Mouse (Mus musculus) urinary bladder, postnatal 10 days (tissue): ENCODE data around the gene Lrrc75b.
A peak's percentile ranks its signal among the peaks of the same experiment; 100 is the strongest.

Source experiments
- DNase-seq: peaks from one replicate; pipeline ENCODE4 v3.0.0; 2022; ENCODE audit warnings: low spot score

Lrrc75b gene

DNA sequence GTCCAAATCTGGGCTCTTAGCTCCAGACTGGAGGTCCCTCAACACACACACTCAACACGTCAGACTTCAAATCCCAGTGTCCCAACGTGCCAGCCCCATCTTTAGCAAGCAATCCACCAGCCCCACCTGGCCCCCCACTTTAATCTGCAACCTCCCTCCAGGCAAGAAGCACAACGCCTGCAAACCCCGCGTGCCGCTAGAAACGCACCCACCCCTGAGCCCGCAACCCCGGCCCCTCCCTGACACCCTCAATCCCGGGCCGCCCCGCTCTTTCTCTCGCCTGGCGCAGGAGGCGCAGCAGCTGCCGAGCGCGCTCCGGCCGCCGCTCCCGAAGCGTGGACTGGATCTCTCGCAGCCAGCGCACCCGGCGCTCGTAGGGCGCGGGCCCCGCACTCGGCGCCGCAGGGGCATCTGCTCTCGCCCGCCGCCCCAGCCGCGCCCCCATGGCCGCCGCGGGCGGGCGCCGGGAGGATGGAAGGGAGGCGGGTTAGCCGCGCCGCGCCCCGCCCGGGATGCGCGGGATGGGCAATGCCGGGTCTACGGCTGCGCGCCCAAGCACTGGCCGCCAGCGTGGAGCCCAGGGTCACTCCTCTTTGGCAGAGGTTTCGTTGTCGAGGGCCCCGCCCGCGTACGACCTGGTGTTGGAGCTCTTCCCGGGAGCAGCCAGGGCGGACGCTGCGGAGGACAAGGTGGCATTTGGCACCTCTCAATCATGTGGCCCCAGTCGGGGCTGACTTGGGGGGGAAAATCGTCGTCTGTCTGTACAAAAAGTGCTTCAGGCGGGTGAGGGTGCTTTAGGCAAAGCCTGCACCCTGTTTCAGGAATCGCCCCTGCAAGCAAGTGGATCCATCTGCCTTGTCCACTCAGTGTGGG, at the start of gene Lrrc75b:
Lrrc75b (minus strand) TSS at position 655 of the 873 bp plus-strand sequence.
- DNase-seq: no peak

DNA sequence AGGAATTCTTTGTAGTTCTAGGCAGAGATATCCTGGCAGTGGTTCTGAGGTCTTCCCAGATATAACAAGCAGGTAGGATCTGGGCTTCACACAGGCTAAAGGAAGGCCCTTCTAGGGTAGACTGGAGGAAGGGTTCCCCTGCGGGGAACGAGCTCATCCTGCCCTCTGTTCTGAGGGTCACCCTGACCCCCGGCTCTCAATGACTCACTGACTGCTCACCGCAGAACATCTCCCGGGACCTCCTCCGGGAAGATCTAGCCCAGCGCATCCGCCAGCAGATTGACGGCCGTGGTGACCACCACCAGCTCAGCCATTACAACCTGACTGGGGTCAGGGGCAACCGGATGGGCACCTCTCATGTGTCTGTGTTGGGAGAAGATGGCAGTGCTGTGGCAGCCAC, 48.8 kb upstream of the Lrrc75b start:
- no peak for DNase-seq

DNA sequence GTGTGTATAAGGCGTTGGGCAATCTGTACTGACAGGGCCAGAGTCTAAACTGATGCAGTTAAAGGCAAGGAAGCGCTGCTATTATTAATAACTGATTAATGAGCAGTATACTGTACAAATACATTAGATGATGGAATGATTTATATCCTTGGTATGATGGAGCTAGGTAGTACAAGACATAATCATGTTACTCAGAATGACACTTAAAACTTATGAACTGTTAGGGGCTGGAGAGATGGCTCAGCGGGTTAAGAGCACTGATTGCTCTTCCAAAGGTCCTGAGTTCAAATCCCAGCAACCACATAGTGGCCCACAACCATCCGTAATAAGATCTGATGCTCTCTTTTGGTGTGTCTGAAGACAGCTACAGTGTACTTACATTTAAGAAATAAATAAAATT, 47.1 kb upstream of the Lrrc75b start:
- DNase-seq: no peak

DNA sequence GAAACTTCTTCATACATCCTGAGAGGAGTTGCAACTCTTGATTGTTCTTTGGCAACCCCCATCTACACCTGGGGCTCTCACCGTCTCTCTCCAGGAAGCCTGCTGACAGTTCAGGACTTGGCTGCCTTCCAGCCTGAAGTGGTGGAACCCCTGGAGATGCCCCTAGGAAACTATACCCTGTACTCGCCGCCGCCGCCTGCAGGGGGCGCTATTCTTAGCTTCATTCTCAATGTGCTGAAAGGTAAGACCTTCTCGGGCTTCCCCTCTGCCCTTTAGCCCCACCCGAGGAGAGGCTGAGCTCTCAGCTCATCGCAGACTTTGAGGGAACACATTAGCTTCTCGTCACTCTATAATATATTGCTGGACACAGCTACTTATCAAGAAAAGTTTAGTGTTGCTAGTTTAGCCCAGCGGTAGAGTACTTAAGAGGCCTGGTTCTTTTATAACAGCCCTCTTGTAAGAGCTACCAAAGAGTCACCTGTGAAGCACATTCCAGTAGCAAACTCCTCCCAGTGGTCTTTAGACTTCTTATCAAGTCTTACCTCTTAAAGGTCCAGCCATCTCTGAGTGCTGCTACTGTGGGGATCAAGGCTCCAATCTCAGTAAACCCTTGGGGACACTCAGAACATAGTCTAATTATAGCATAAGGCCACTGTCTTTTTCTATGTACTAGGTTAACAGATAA, 45.2 kb upstream of the Lrrc75b start:
- no peak for DNase-seq

DNA sequence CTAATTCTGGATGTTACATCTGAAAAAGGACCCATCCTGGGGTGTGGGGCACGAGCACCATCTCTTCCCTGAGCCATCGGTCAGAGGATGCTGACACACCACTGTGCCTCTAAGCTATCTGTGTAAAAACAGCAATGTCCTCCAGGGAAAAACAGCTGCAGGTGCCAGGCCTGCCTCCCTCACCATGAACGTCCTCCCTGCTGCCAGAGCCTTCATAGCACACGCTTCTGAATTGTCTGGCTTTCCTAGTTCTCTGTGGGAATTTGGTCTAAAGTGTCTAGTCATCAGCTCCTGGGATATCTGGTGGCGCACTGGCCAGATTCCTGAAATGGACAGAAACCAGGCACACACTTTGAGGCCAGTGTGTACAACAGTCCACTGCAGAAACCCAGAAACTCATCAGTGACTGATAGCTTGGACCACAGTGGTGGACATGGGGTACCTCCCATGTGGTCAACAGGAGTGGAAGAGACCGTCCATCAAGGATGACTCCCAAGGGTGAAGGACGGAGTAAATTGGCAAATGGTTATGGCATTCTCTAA, 40.1 kb upstream of the Lrrc75b start:
- DNase-seq: no peak

DNA sequence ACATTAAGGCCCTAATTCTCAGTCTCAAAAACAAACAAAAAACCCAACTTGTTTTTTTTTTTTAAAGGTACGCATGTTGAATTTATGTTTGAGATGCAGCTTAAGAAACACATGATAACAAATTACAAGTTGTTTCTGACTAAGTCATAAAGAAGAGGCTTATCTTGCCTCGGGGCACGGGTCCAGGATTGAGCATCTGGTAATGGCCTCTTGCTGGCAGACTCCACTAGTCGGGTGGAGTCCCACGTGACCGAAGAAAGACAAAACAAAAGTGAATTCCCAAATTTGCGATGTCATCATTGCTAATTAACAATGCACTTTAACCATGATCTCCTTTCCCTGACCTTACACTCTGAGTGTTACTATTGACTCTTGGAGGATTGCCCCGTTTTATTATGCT, 35.9 kb upstream of the Lrrc75b start:
- DNase-seq: no peak

DNA sequence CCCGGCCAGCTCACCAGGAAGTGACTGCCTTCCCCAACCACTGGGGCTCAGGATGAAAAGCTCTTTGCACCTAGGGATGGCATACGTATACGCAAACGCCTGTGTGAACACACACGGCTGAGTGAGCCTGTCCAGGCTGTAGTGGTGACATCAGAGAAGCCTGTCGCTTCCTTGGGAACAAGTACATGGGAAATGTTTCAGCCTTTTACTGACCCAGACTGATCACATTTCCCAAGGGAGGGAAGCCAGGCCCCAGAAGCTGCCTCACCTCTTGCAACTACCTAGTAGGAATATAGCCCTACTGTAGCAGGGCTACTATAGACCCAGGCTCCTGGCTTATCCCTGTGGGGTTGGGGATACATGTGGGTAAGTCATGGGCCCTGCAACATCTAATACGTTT, 32.5 kb upstream of the Lrrc75b start:
- DNase-seq: no peak

DNA sequence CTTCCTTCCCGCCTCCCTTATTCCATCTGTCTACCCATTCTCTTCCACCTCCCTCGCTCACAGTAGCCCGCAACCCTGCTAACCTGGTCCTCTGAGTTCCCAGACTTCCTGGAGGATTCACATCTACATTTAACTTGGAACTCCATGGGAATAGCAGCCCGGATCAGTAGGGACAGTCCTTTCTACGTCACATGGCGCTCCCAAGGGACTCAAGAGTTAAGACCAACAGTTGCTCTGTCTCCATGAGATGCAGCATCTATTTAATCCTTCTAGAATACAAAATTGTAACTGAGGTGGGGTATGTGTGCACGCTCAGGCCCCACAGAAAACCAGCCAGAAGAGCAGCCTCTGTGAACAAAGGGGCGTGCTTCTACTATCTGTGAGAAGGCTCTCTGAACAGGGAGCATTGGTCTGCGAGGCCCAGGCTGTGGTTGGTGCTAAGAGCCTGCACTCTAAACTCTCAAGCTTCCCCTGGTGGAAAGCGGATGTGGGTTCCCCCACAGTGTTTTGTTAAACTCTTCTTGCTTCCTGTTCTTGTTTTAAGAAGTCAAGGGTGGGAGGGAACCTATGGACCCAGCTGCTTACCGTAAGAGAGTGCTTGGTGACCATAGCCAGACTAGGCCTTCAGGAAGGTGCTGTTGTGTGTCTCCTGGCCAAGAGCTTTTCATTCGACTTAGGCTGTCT, 31.2 kb upstream of the Lrrc75b start:
- no peak for DNase-seq

DNA sequence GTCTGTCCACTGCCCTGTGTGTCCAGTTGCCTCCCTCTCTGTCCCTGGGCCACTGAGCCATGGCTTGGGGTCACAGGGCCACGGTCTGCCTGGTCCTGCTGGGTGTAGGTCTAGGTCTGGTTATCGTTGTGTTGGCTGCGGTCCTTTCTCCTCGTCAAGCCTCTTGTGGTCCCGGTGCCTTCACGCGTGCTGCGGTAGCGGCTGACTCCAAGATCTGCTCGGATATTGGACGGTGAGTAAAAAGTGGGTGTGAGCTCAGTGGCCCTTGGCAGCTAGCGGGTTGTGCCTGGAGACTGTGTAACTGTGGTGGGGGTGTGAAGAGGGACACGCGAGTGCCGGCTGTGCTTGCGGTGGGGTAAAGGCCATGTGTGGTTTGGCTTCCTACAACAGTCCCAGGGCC, 29.5 kb upstream of the Lrrc75b start:
- DNase-seq: no peak

DNA sequence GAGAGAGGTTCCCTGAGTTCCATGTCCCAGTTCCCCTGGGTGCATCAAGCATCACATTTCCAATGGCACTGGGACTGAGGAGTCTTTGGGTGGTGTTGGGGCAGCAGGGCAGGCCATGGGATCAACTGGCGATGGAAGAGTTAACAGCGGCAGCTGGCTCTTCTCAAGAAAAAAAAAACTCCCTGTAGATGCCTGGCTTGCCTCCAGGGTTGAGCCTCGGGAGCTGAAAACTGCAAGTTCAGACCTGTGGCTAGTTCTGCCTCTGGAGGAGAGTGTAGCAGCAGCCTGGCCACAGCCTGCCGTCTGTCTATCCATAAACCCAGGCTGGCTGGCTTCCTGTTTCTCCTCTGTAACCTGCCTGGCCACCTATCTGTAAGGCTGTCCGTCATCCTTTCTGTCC, 29.0 kb upstream of the Lrrc75b start, which contains the start of gene Ggt5:
Ggt5 (plus strand) TSS at position 212 of the 400 bp plus-strand sequence.
- no peak for DNase-seq

DNA sequence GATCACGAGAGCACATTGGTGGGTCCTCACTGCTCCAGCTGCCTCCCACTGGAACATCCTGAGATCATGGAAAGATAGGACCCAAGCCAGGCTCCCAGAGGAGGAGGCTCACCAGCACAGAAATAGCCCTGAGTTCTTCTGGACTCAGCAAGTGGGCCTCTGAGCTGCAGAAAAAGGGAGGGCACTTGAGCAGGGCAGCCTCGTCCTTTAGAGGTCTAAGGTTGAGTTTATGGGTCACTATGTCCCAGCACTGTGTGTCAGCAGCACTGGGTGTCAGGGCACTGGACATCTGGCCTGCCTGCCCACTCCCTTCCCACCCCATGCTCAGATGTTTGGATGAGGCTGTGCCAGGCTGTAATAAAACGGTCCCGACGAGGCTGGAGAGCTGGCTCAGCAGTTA, 28.2 kb upstream of the Lrrc75b start:
- no peak for DNase-seq

DNA sequence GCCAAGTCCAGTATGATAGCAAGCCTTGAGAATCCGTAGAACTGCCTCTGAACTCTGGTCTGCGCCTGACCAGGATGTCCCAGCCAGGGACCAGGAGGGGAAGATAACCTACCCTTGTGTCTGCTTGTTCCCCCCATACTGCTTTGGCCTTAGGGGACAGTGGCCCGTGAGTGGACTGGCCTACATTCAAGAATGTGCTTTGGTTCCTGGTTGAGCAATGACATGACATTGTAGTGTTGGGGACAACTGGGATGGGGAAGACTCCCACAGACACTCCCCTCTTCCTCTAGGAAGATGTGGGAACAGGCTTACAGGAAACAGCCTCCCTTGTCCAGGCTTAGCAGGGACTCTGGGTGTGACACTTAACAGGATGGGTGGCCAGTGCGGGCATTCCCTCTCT, 27.7 kb upstream of the Lrrc75b start:
- DNase-seq: no peak

DNA sequence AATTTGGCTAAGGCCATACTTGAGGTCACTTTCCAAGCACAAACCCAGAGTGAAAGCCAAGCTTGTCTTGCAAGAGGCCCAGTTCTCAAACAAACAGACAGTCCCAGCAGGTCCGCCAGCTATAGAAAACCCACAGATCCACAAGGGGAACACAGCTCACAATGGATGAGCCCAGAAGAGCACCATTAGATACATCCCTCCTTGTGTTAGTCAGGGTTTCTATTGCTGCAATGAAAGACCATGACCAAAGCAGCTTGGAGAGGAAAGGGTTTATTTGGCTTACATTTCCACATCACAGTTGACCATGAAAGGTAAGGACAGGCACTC, 26.4 kb upstream of the Lrrc75b start:
- DNase-seq: no peak

DNA sequence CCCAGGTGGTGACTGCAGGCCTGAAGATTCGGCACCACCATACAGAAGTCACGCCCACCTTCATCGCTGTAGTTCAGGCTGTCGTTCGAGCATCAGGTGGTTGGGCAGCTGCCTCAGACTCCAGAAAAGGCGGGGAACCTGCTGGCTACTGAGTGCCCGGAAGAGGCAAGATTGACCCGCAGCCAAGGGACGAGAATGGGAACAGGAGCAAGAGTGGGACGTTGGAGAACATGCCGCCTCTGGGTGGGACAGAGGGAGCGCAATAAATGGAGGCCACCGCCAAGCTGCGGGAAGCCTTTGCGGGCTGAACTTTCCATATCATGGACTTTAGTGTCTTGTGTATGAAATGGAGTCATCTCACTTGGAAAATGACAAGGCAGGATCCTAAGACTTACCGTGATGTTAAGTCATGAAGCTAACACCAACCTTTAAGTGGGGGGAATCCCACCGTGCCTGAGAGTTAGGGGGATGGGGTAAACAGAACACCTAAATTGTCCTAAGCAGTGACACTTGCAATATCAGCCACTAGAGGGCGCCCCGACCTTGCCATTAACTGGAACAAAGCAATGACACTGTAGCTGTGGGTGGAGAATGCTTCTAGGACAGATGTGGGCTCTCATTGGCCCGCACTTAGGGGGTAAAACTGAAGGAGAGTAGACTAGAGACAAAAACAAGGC, 25.9 kb upstream of the Lrrc75b start:
- peak; percentile 75 for DNase-seq

DNA sequence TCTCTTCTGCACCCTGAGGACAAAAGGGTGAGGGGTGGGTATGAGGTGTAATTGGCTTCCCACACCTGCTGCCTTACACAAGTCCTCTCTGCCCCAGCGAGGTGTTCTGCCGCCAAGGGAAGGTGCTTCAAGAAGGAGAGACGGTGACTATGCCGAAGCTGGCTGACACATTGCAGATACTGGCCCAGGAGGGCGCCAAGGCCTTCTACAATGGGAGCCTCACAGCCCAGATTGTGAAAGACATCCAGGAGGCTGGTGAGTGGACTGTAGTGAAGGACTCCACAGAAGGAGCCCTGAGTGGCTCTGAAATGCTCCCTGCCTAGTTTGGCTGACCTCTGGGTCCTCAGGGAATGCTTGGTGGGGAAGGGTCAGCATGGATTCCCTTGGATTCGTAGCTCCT, 19.0 kb upstream of the Lrrc75b start:
- DNase-seq: no peak

DNA sequence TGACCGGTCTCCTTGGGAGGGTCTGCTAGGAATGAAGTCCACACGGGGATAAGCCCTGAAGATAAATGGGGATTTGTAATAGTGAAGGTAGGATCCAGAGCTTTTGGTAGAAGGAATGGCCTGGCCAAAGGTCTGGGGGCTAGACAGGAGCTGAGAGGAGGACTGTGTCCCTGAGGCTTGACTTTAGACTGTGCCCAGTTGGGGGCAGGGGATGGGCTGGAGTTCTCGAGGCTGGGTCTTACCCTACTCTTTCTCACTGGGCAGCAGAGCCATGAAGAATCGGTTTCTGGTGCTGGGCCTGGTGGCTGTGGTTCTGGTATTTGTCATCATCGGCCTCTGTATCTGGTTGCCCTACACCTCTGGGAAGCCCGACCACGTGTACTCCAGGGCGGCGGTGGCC, 13.8 kb upstream of the Lrrc75b start:
- no peak for DNase-seq

DNA sequence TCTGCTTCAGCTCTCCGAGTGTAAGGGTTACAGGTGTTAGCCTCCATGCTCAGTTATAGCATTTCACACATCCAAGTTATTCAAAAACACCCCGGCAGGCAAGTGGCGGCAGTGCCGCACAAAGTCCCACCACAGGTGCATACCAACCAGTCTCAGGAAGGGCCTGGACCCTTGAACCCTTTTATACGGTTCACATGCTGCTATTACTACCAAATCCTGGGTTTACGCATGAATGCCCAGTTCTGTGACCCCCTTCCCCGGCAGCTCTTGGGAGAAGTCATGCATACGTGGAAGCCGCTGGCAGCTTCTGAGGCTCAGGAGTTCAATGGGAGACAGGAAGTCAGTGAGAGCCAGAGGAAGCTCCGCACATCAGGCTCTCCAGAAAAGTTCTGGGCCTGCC, 13.1 kb upstream of the Lrrc75b start:
- no peak for DNase-seq

DNA sequence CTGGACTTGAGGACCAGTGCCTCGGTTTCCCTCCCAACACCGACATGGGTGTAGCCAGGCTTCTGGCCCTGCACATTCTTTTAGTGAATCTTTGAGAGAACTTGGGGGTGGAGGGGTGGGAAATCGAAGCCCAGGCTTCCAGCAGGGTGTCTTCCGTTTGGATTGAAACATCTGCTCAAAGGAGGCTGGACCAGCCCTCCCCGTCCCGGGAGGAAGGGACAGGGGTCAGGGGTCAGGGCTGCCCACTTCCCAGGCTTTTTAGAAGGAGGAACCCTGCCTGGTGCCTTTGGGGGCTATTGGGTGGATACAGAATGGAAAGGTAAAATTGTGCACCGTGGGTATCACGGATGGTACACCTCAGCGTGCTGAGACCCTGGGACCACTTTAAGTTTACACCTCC, 11.8 kb upstream of the Lrrc75b start:
- no peak for DNase-seq

DNA sequence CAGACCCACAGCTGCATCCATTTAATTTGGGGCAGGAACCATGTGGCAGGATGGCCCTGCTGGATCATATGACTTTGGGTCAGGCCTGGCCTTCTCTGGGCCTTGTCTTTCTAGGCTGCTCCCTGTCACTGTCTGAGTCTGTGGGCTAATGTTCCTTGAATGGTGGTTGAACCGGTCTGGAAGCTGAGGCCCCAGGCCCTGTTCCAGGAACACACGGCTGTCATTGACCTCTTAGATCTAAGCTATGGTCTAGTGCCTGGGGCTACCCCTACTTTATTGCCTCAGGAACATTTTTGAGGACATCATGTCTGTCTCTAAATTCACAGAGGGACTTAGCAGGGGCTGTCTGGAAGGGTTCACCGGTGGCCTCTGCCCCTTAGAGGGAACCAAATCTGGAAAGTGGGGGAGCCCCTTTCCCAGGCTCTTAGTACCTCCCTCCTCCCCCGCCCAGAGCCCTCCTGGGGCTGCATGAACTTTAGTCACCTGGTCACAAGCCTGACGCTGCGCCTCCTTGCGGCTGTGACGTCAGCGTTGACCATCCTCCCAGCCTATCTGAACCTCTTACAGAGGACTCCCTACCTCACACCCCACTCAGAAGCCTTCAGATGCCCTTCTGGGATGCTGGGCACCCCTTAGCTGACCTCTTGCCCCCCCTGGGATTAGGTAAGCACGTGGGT, 11.0 kb upstream of the Lrrc75b start:
- DNase-seq: no peak

DNA sequence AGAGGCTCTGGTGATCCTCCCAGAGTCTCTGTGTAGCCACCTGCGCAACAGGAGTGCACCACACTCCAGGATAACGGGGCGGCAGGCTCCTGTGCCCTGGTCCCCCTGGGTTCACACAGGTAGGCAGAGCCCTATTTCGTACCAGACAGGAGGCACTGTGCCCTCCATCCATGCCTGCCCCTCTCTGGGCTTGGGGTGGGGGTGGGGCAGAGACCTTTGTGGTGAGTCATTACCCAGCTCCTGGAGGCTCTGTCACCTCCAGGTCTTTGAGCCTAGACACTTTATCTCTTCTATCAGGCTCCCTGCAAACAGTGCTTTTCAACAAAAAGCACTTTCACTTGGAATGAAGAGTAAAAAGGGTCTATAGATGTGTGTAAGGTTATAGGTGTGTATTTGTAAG, 8.7 kb upstream of the Lrrc75b start:
- DNase-seq: no peak

DNA sequence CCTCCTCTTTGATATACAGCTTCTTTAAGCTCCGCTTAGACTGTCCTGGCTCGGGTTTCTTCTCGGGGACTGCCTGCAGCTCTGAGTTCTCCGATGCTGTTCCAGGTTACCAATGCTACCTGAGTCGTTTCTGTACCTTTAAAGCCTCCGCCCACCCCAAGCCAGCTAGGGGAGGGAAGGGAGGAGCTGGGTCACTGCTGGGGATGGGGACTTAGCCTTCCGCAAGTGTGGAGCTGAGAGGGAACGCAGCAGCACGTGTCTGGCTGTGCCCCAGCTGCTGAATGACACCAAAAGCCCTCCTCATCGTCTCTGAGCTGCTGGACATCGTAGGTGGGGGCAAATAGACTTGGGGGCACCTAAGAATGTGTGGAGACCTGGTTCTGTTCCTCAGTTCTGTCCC, 8.3 kb upstream of the Lrrc75b start:
- DNase-seq: no peak

DNA sequence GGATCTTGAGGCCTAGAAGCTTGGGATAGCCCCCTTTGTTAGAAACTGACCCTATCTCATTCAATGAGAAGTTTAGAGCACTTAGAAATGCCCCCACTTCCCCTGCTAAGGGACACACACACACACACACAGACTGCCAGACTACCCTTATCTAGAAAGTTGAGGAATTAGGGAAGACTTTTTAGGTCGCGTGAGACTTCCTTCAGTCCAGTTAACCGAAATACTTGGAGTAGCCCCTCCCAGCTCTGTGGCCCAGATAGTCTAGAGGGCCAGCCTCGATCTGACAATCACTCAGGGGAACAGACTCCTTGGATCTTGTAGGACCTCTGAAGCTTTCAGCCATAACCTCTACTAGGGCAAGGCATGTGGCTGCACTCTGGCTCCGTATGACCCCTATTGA, 7.9 kb upstream of the Lrrc75b start:
- DNase-seq: no peak
